In the genomic region with DNA sequence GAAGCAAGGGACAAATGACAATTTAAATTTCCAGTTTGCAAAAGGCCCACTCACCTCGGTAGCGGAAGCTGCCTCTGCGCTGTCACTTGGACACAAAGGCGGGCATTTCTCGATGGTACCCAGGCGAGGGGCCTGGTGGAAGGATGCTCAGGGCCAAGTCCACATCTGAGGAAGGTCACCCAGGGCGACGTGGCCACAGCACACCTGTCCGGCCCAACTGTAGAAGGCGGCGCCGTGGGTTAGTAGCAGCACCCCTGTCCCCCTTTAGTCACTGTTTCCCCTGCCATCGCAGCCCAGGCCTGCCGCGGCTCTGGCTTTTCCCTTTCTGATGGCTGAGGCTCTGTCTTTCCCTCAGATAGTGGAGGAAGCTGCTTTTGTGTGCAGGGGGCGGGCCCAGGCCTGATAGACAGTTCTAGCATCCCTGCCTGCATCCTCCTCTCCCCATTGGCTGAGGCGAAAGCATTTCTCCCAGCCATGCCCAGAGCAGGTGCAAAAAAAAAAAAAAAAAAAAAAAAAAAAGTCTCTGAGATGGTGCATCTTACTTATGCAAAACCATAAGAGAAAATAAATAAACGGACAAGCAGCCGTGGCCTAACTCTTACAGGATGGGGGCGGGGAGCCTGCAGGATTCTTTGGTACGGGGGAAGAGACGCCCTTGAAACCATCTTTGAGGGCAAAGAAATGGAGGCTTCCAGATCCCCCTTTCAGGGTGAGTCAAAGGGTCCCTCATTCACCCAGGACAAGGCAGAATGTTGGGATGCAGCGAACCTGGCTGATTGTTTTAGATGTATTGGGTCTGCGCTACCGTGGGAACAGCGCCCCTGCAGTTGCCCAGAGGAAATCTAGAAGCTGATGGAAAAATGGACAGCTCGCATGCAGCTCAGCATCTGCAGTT, we compare ENCODE assay signal across 7 mouse cellular contexts. TPM values are rescaled to one million over a fixed set of nuclear protein-coding genes. Genes with fewer than 3 reads are reported as not detected.
DNase-seq lines count a peak whose midpoint lies in the region; ATAC-seq and TF ChIP-seq lines count a peak whose summit lies in the region.

Atcay (minus strand) TSS at position 396 of the 895 bp plus-strand sequence.

- H3K9ac ChIP-seq in hindbrain, embryonic 12.5 days = peak within 1 kb of the TSS; percentile 77
- peak within 1 kb of the TSS; percentile 85 for H3K9ac ChIP-seq in neural tube, embryonic 15.5 days (replicated peaks)

- H3K36me3 ChIP-seq in hindbrain, embryonic 12.5 days = no peaks in the 10 kb centered on the region
- peaks cover 3% of the 10 kb centered on the region; the same call in 1 of the 2 replicates for H3K36me3 ChIP-seq in neural tube, embryonic 15.5 days

- peak within 1 kb of the TSS; percentile 95 for H3K27ac ChIP-seq in cortical plate, adult 2 months (ENCODE audit: insufficient read depth, low read length)
- H3K27ac ChIP-seq in hindbrain, embryonic 12.5 days = peak within 1 kb of the TSS; percentile 85
- H3K27ac ChIP-seq in neural tube, embryonic 15.5 days (replicated peaks) = peak within 1 kb of the TSS; percentile 94

- H3K4me1 ChIP-seq in cortical plate, adult 2 months (ENCODE audit: control insufficient read depth, insufficient read depth, low read length) = peaks cover 6% of the 10 kb centered on the region; the same call in 1 of the 2 replicates
- peaks cover 36% of the 10 kb centered on the region for H3K4me1 ChIP-seq in hindbrain, embryonic 12.5 days
- peaks cover 58% of the 10 kb centered on the region for H3K4me1 ChIP-seq in neural tube, embryonic 15.5 days

- WGBS in hindbrain, embryonic 12.5 days = 7% methylated on average over 27 of the region's 27 CpGs
- 4% methylated on average over 27 of the region's 27 CpGs for WGBS in neural tube, embryonic 15.5 days

- peak; percentile 98 for TF ChIP-seq POLR2A in cortical plate, adult 2 months (IDR thresholded peaks at IDR 0.05; ENCODE audit: extremely low read depth, insufficient read depth, low read length)

- TF ChIP-seq CTCF in cortical plate, adult 2 months (IDR thresholded peaks at IDR 0.05; ENCODE audit: extremely low read depth, insufficient read depth, low read length) = peak; percentile 61

- H3K9me3 ChIP-seq in hindbrain, embryonic 12.5 days (replicated peaks) = no peaks in the 10 kb centered on the region
- H3K9me3 ChIP-seq in neural tube, embryonic 15.5 days (replicated peaks) = no peaks in the 10 kb centered on the region

- H3K27me3 ChIP-seq in hindbrain, embryonic 12.5 days = peaks cover 17% of the 10 kb centered on the region; the same call in 1 of the 2 replicates
- no peaks in the 10 kb centered on the region for H3K27me3 ChIP-seq in neural tube, embryonic 15.5 days (replicated peaks)

- intact Hi-C loops in left cerebral cortex, postnatal 10 days (cut with DNase I) = no loop called here

- peak within 1 kb of the TSS; percentile 62 for H3K4me2 ChIP-seq in hindbrain, embryonic 12.5 days (replicated peaks)
- H3K4me2 ChIP-seq in neural tube, embryonic 15.5 days = peak within 1 kb of the TSS; percentile 80

- DNase-seq in B cell, adult 2 months = peak; percentile 31 to 37
- peak; percentile 82 to 84 for DNase-seq in left cerebral cortex, postnatal 10 days (ENCODE audit: extremely low spot score in 1 of 2, low spot score in 2 of 2)
- no peak for DNase-seq in adipocyte (ENCODE audit: low spot score)

- peak; percentile 49 for ATAC-seq in CD4-positive, CD25-positive, alpha-beta regulatory T cell, adult 4 months
- ATAC-seq in hindbrain, embryonic 12.5 days (ENCODE audit: low FRiP score) = peak; percentile 90
- ATAC-seq in neural tube, embryonic 15.5 days (ENCODE audit: low FRiP score) = peak; percentile 90

- H3K4me3 ChIP-seq in cortical plate, adult 2 months (ENCODE audit: insufficient read depth, low read length) = peak within 1 kb of the TSS; percentile 95
- H3K4me3 ChIP-seq in hindbrain, embryonic 12.5 days = peak within 1 kb of the TSS; percentile 58
- H3K4me3 ChIP-seq in neural tube, embryonic 15.5 days (replicated peaks) = peak within 1 kb of the TSS; percentile 73

RNA-seq across cellular contexts. Expression of gene Atcay, which starts in this region (rescaled TPM):
- polyA plus RNA-seq in CD4-positive, CD25-positive, alpha-beta regulatory T cell, adult 4 months (2017; shearing (Covaris generic)) = 1 to 10 TPM; 4.0 to 6.2 TPM
- polyA plus RNA-seq in cortical plate, adult 2 months (2012; rRNA removed) = 166 and 169 TPM in 2 replicates
- 33.7 and 36.8 TPM in 2 replicates for polyA plus RNA-seq in hindbrain, embryonic 12.5 days (2016; fragmentation: Nextera tagmentation; extraction: Ambion mirVana)
- total RNA-seq in left cerebral cortex, postnatal 10 days (2021) = 100 to 1,000 TPM; 209 to 222 TPM
- 64.8 and 91.1 TPM in 2 replicates for polyA plus RNA-seq in neural tube, embryonic 15.5 days (2015; fragmentation: Nextera tagmentation; extraction: Ambion mirVana)
